Mouse (Mus musculus): ENCODE measurements at regions not wholly inside any gene's neighbourhood (a gene's known extent, or its start where the extent isn't known, plus 50 kb on each side); places are given as distances from the start of the nearest gene placed in this dataset.
A peak's percentile ranks its signal among the peaks of the same experiment; 100 is the strongest.

GRCm38 (mm10) chr10:72056725-72057124, 597.9 kb upstream of the Zwint start:
- Histone ChIP-seq H3K9ac (replicated peaks; ENCODE audit: low read length, poor library complexity, severe bottlenecking) (no peak overlapping the region), H3K36me3 (ENCODE audit: insufficient read depth, low read length) (no peaks in the 10 kb centered on the region), H3K4me2 (ENCODE audit: low read depth, low read length, poor library complexity, severe bottlenecking) (no peak overlapping the region), H3K27ac (ENCODE audit: low read depth, low read length) (no peak overlapping the region), H3K27me3 (ENCODE audit: insufficient read depth, low read length) (no peaks in the 10 kb centered on the region), H3K4me1 (ENCODE audit: insufficient read depth, low read length) (no peaks in the 10 kb centered on the region), H3K4me3 (ENCODE audit: low read depth, low read length) (no peak overlapping the region), H3K9me3 (ENCODE audit: low read length) (no peaks in the 10 kb centered on the region)
- WGBS = 87% methylated on average over 2 of the region's 2 CpGs
- TF ChIP-seq CTCF (IDR thresholded peaks at IDR 0.05) = peak; percentile 30
- ATAC-seq (ENCODE audit: low FRiP score) = no peak
- no peak for DNase-seq (ENCODE audit: low spot score)

GRCm38 (mm10) chr10:72071185-72071718, 583.4 kb upstream of the Zwint start:
- H3K9me3 ChIP-seq (ENCODE audit: low read length) = no peaks in the 10 kb centered on the region
- no peak for ATAC-seq (ENCODE audit: low FRiP score)
- H3K9ac ChIP-seq (replicated peaks; ENCODE audit: low read length, poor library complexity, severe bottlenecking) = no peak overlapping the region
- no peaks in the 10 kb centered on the region for H3K27me3 ChIP-seq (ENCODE audit: insufficient read depth, low read length)
- DNase-seq (ENCODE audit: low spot score) = no peak
- H3K4me3 ChIP-seq (ENCODE audit: low read depth, low read length) = no peak overlapping the region
- H3K4me1 ChIP-seq (ENCODE audit: insufficient read depth, low read length) = no peaks in the 10 kb centered on the region
- no peaks in the 10 kb centered on the region for H3K36me3 ChIP-seq (ENCODE audit: insufficient read depth, low read length)
- no peak overlapping the region for H3K27ac ChIP-seq (ENCODE audit: low read depth, low read length)
- no peak for TF ChIP-seq CTCF (IDR thresholded peaks at IDR 0.05)
- no peak overlapping the region for H3K4me2 ChIP-seq (ENCODE audit: low read depth, low read length, poor library complexity, severe bottlenecking)

- Histone ChIP-seq H3K4me2 (ENCODE audit: low read depth, low read length, poor library complexity, severe bottlenecking) (no peak overlapping the region), H3K36me3 (ENCODE audit: insufficient read depth, low read length) (no peaks in the 10 kb centered on the region), H3K4me1 (ENCODE audit: insufficient read depth, low read length) (no peaks in the 10 kb centered on the region), H3K4me3 (ENCODE audit: low read depth, low read length) (no peak overlapping the region), H3K27me3 (ENCODE audit: insufficient read depth, low read length) (no peaks in the 10 kb centered on the region), H3K27ac (ENCODE audit: low read depth, low read length) (no peak overlapping the region), H3K9ac (replicated peaks; ENCODE audit: low read length, poor library complexity, severe bottlenecking) (no peak overlapping the region), H3K9me3 (ENCODE audit: low read length) (no peaks in the 10 kb centered on the region)
- DNase-seq (ENCODE audit: low spot score) = no peak
- WGBS = 89% methylated on average over 3 of the region's 3 CpGs
- no peak for ATAC-seq (ENCODE audit: low FRiP score)
- TF ChIP-seq CTCF (IDR thresholded peaks at IDR 0.05) = no peak
Observed at GRCm38 (mm10) chr10:72078363-72078762, 576.3 kb upstream of the Zwint start.

- Histone ChIP-seq H3K27ac (ENCODE audit: low read depth, low read length) (no peak overlapping the region), H3K4me1 (ENCODE audit: insufficient read depth, low read length) (no peaks in the 10 kb centered on the region), H3K4me3 (ENCODE audit: low read depth, low read length) (no peak overlapping the region), H3K9ac (replicated peaks; ENCODE audit: low read length, poor library complexity, severe bottlenecking) (no peak overlapping the region), H3K27me3 (ENCODE audit: insufficient read depth, low read length) (no peaks in the 10 kb centered on the region), H3K4me2 (ENCODE audit: low read depth, low read length, poor library complexity, severe bottlenecking) (no peak overlapping the region), H3K9me3 (ENCODE audit: low read length) (no peaks in the 10 kb centered on the region), H3K36me3 (ENCODE audit: insufficient read depth, low read length) (no peaks in the 10 kb centered on the region)
- TF ChIP-seq CTCF (IDR thresholded peaks at IDR 0.05) = no peak
- DNase-seq (ENCODE audit: low spot score) (no peak), ATAC-seq (ENCODE audit: low FRiP score) (no peak)
- WGBS = 64% methylated on average over 2 of the region's 2 CpGs
Observed at GRCm38 (mm10) chr10:72096951-72097350, 557.7 kb upstream of the Zwint start.

- Histone ChIP-seq H3K36me3 (ENCODE audit: insufficient read depth, low read length) (no peaks in the 10 kb centered on the region), H3K27ac (ENCODE audit: low read depth, low read length) (no peak overlapping the region), H3K4me1 (ENCODE audit: insufficient read depth, low read length) (no peaks in the 10 kb centered on the region), H3K9me3 (ENCODE audit: low read length) (no peaks in the 10 kb centered on the region), H3K4me2 (ENCODE audit: low read depth, low read length, poor library complexity, severe bottlenecking) (no peak overlapping the region), H3K27me3 (ENCODE audit: insufficient read depth, low read length) (no peaks in the 10 kb centered on the region), H3K9ac (replicated peaks; ENCODE audit: low read length, poor library complexity, severe bottlenecking) (no peak overlapping the region), H3K4me3 (ENCODE audit: low read depth, low read length) (no peak overlapping the region)
- no peak for ATAC-seq (ENCODE audit: low FRiP score)
- TF ChIP-seq CTCF (IDR thresholded peaks at IDR 0.05) = no peak
- DNase-seq (ENCODE audit: low spot score) = peak; percentile 76
- 41% methylated on average over 2 of the region's 2 CpGs for WGBS
Observed at GRCm38 (mm10) chr10:72099156-72099812, 555.4 kb upstream of the Zwint start.

DNA sequence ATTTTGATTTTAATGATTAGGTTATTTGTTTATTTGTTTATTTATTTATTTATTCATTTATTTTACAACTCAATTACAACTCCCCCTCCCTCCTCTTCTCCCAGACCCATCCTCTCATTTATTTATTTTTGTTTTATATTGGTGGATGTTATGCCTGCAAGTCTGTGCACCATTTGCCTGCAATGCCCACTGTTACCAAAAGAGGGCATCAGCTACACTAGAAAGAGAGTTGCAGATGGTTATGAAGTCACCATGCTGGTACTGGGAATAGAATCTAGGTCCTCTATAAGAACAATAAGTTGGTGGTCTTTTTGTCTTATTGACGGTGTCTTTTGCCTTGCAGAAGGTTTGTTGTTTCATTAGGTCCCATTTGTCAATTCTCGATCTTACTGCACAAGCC, 535.2 kb upstream of the Zwint start:
- 89% methylated on average over 2 of the region's 2 CpGs for WGBS
- H3K4me3 ChIP-seq (ENCODE audit: low read depth, low read length) = no peak overlapping the region
- no peak for ATAC-seq (ENCODE audit: low FRiP score)

More for the DNA sequence above, 535.2 kb upstream of the Zwint start:
- Histone ChIP-seq H3K4me2 (ENCODE audit: low read depth, low read length, poor library complexity, severe bottlenecking) (no peak overlapping the region), H3K9me3 (ENCODE audit: low read length) (no peaks in the 10 kb centered on the region), H3K27ac (ENCODE audit: low read depth, low read length) (no peak overlapping the region), H3K36me3 (ENCODE audit: insufficient read depth, low read length) (no peaks in the 10 kb centered on the region), H3K4me1 (ENCODE audit: insufficient read depth, low read length) (no peaks in the 10 kb centered on the region), H3K9ac (replicated peaks; ENCODE audit: low read length, poor library complexity, severe bottlenecking) (no peak overlapping the region), H3K27me3 (ENCODE audit: insufficient read depth, low read length) (no peaks in the 10 kb centered on the region)
- TF ChIP-seq CTCF (IDR thresholded peaks at IDR 0.05) = no peak; the same call in 1 of the 2 replicates
- no peak for DNase-seq (ENCODE audit: low spot score)
